Mouse (Mus musculus): ENCODE measurements around the gene Cacna2d2. TPM values are rescaled to one million over a fixed set of nuclear protein-coding genes. Genes with fewer than 3 reads are reported as not detected.

Cacna2d2 gene
- polyA plus RNA-seq, 1 experiment from 2014 or later: 4.2 TPM

- H3K27ac ChIP-seq (ENCODE audit: low read depth, low read length): no peak overlapping the region
Measured at GRCm38 (mm10) chr9:107521190-107521589, 121.8 kb downstream of the Cacna2d2 start.

GRCm38 (mm10) chr9:107521711-107522399 is 122.4 kb downstream of the Cacna2d2 start:
- WGBS: 25% methylated on average over 25 of the region's 25 CpGs
- H3K27me3 ChIP-seq (ENCODE audit: control insufficient read depth, insufficient read depth, low read length): peaks cover 12% of the 10 kb centered on the region
- peak overlapping the region; percentile 12; the same call in 1 of the 2 replicates for H3K9ac ChIP-seq (ENCODE audit: low read depth, low read length)
- no peaks in the 10 kb centered on the region for H3K9me3 ChIP-seq (ENCODE audit: control insufficient read depth, low read length)
- DNase-seq (ENCODE audit: low spot score) (no peak), ATAC-seq (ENCODE audit: low FRiP score) (peak; percentile 52; the same call in 1 of the 2 replicates)
- peak overlapping the region; percentile 7; the same call in 1 of the 2 replicates for H3K4me2 ChIP-seq (replicated peaks; ENCODE audit: low read depth, low read length)
- no peak overlapping the region for H3K4me3 ChIP-seq (ENCODE audit: low read depth, low read length)
- H3K27ac ChIP-seq (ENCODE audit: low read depth, low read length): no peak overlapping the region
- H3K36me3 ChIP-seq (ENCODE audit: control insufficient read depth, insufficient read depth, low read length): no peaks in the 10 kb centered on the region
- H3K4me1 ChIP-seq (replicated peaks; ENCODE audit: control insufficient read depth, insufficient read depth, low read length): peaks cover 8% of the 10 kb centered on the region

More at GRCm38 (mm10) chr9:107521190-107521589, 121.8 kb downstream of the Cacna2d2 start:
- ATAC-seq (ENCODE audit: low FRiP score): no peak
- no peak overlapping the region for H3K4me3 ChIP-seq (ENCODE audit: low read depth, low read length)
- H3K9me3 ChIP-seq (ENCODE audit: control insufficient read depth, low read length): no peaks in the 10 kb centered on the region
- peaks cover 7% of the 10 kb centered on the region; the same call in 1 of the 2 replicates for H3K27me3 ChIP-seq (ENCODE audit: control insufficient read depth, insufficient read depth, low read length)
- H3K9ac ChIP-seq (ENCODE audit: low read depth, low read length): no peak overlapping the region
- no peak overlapping the region for H3K4me2 ChIP-seq (replicated peaks; ENCODE audit: low read depth, low read length)
- WGBS: 65% methylated on average over 5 of the region's 5 CpGs
- DNase-seq (ENCODE audit: low spot score): no peak
- peaks cover 8% of the 10 kb centered on the region for H3K4me1 ChIP-seq (replicated peaks; ENCODE audit: control insufficient read depth, insufficient read depth, low read length)
- no peaks in the 10 kb centered on the region for H3K36me3 ChIP-seq (ENCODE audit: control insufficient read depth, insufficient read depth, low read length)

GRCm38 (mm10) chr9:107522400-107522711 is 122.9 kb downstream of the Cacna2d2 start:
- peaks cover 8% of the 10 kb centered on the region for H3K4me1 ChIP-seq (replicated peaks; ENCODE audit: control insufficient read depth, insufficient read depth, low read length)
- H3K27ac ChIP-seq (ENCODE audit: low read depth, low read length): no peak overlapping the region
- H3K9me3 ChIP-seq (ENCODE audit: control insufficient read depth, low read length): no peaks in the 10 kb centered on the region
- H3K36me3 ChIP-seq (ENCODE audit: control insufficient read depth, insufficient read depth, low read length): no peaks in the 10 kb centered on the region
- peaks cover 14% of the 10 kb centered on the region for H3K27me3 ChIP-seq (ENCODE audit: control insufficient read depth, insufficient read depth, low read length)
- no peak overlapping the region for H3K4me3 ChIP-seq (ENCODE audit: low read depth, low read length)
- peak overlapping the region; percentile 12; the same call in 1 of the 2 replicates for H3K9ac ChIP-seq (ENCODE audit: low read depth, low read length)
- peak overlapping the region; percentile 7 for H3K4me2 ChIP-seq (replicated peaks; ENCODE audit: low read depth, low read length)
- DNase-seq (ENCODE audit: low spot score): no peak
- peak; percentile 28; the same call in 1 of the 2 replicates for ATAC-seq (ENCODE audit: low FRiP score)
- 38% methylated on average over 2 of the region's 2 CpGs for WGBS

- DNase-seq (ENCODE audit: low spot score): peak; percentile 78
- ATAC-seq (ENCODE audit: low FRiP score): peak; percentile 73
- 5% methylated on average over 44 of the region's 44 CpGs for WGBS
Measured at GRCm38 (mm10) chr9:107526198-107527026, 127.0 kb downstream of the Cacna2d2 start.

GRCm38 (mm10) chr9:107533791-107534407 is 134.5 kb downstream of the Cacna2d2 start, which contains the start of gene Tmem115:
TSS of gene Tmem115 (plus strand) at chr9:107533945.
- H3K9me3 ChIP-seq (ENCODE audit: control insufficient read depth, low read length): no peaks in the 10 kb centered on the region
- peak within 1 kb of the TSS; percentile 66 for H3K4me3 ChIP-seq (ENCODE audit: low read depth, low read length)
- peak; percentile 94 for DNase-seq (ENCODE audit: low spot score)
- under 1% methylated on average over 46 of the region's 48 CpGs for WGBS
- H3K4me2 ChIP-seq (replicated peaks; ENCODE audit: low read depth, low read length): peak within 1 kb of the TSS; percentile 100
- no peaks in the 10 kb centered on the region for H3K27me3 ChIP-seq (ENCODE audit: control insufficient read depth, insufficient read depth, low read length)
- peaks cover 6% of the 10 kb centered on the region; the same call in 1 of the 2 replicates for H3K36me3 ChIP-seq (ENCODE audit: control insufficient read depth, insufficient read depth, low read length)
- peaks cover 12% of the 10 kb centered on the region for H3K4me1 ChIP-seq (replicated peaks; ENCODE audit: control insufficient read depth, insufficient read depth, low read length)
- H3K27ac ChIP-seq (ENCODE audit: low read depth, low read length): 0 out of 2 replicates have a peak within 1 kb of the TSS, but pooled peaks have one; percentile 31
- ATAC-seq (ENCODE audit: low FRiP score): peak; percentile 98
- H3K9ac ChIP-seq (ENCODE audit: low read depth, low read length): peak within 1 kb of the TSS; percentile 85

More at GRCm38 (mm10) chr9:107526198-107527026, 127.0 kb downstream of the Cacna2d2 start:
- Histone ChIP-seq H3K9me3 (ENCODE audit: control insufficient read depth, low read length) (no peaks in the 10 kb centered on the region), H3K9ac (ENCODE audit: low read depth, low read length) (no peak overlapping the region), H3K27me3 (ENCODE audit: control insufficient read depth, insufficient read depth, low read length) (peaks cover 19% of the 10 kb centered on the region), H3K4me3 (ENCODE audit: low read depth, low read length) (peak overlapping the region; percentile 23), H3K4me1 (replicated peaks; ENCODE audit: control insufficient read depth, insufficient read depth, low read length) (peaks cover 5% of the 10 kb centered on the region), H3K36me3 (ENCODE audit: control insufficient read depth, insufficient read depth, low read length) (no peaks in the 10 kb centered on the region), H3K4me2 (replicated peaks; ENCODE audit: low read depth, low read length) (peak overlapping the region; percentile 34), H3K27ac (ENCODE audit: low read depth, low read length) (no peak overlapping the region)

- Histone ChIP-seq H3K27ac (ENCODE audit: low read depth, low read length) (no peak overlapping the region), H3K9ac (ENCODE audit: low read depth, low read length) (peak overlapping the region; percentile 85), H3K4me3 (ENCODE audit: low read depth, low read length) (peak overlapping the region; percentile 66), H3K4me1 (replicated peaks; ENCODE audit: control insufficient read depth, insufficient read depth, low read length) (peaks cover 12% of the 10 kb centered on the region), H3K36me3 (ENCODE audit: control insufficient read depth, insufficient read depth, low read length) (peaks cover 6% of the 10 kb centered on the region; the same call in 1 of the 2 replicates), H3K4me2 (replicated peaks; ENCODE audit: low read depth, low read length) (peak overlapping the region; percentile 100), H3K27me3 (ENCODE audit: control insufficient read depth, insufficient read depth, low read length) (no peaks in the 10 kb centered on the region), H3K9me3 (ENCODE audit: control insufficient read depth, low read length) (no peaks in the 10 kb centered on the region)
- DNase-seq (ENCODE audit: low spot score): no peak
- WGBS: under 1% methylated on average over 39 of the region's 40 CpGs
- ATAC-seq (ENCODE audit: low FRiP score): peak; percentile 37; the same call in 1 of the 2 replicates
Measured at GRCm38 (mm10) chr9:107534408-107535202, 135.2 kb downstream of the Cacna2d2 start.

- H3K9me3 ChIP-seq (ENCODE audit: control insufficient read depth, low read length): no peaks in the 10 kb centered on the region
- H3K36me3 ChIP-seq (ENCODE audit: control insufficient read depth, insufficient read depth, low read length): peaks cover 9% of the 10 kb centered on the region; the same call in 1 of the 2 replicates
- H3K27me3 ChIP-seq (ENCODE audit: control insufficient read depth, insufficient read depth, low read length): no peaks in the 10 kb centered on the region
- no peak overlapping the region for H3K4me3 ChIP-seq (ENCODE audit: low read depth, low read length)
- DNase-seq (ENCODE audit: low spot score) (no peak), ATAC-seq (ENCODE audit: low FRiP score) (no peak)
- H3K4me2 ChIP-seq (replicated peaks; ENCODE audit: low read depth, low read length): no peak overlapping the region
- peaks cover 18% of the 10 kb centered on the region for H3K4me1 ChIP-seq (replicated peaks; ENCODE audit: control insufficient read depth, insufficient read depth, low read length)
- H3K9ac ChIP-seq (ENCODE audit: low read depth, low read length): no peak overlapping the region
- WGBS: 94% methylated on average over 7 of the region's 7 CpGs
- no peak overlapping the region for H3K27ac ChIP-seq (ENCODE audit: low read depth, low read length)
Measured at GRCm38 (mm10) chr9:107538231-107538630, 138.8 kb downstream of the Cacna2d2 start.

GRCm38 (mm10) chr9:107538711-107539110 is 139.3 kb downstream of the Cacna2d2 start:
- ATAC-seq (ENCODE audit: low FRiP score) (no peak), DNase-seq (ENCODE audit: low spot score) (no peak)
- H3K9me3 ChIP-seq (ENCODE audit: control insufficient read depth, low read length): no peaks in the 10 kb centered on the region

More at GRCm38 (mm10) chr9:107538711-107539110, 139.3 kb downstream of the Cacna2d2 start:
- Histone ChIP-seq H3K36me3 (ENCODE audit: control insufficient read depth, insufficient read depth, low read length) (peaks cover 9% of the 10 kb centered on the region; the same call in 1 of the 2 replicates), H3K4me1 (replicated peaks; ENCODE audit: control insufficient read depth, insufficient read depth, low read length) (peaks cover 18% of the 10 kb centered on the region), H3K27ac (ENCODE audit: low read depth, low read length) (no peak overlapping the region), H3K9ac (ENCODE audit: low read depth, low read length) (no peak overlapping the region), H3K27me3 (ENCODE audit: control insufficient read depth, insufficient read depth, low read length) (no peaks in the 10 kb centered on the region), H3K4me2 (replicated peaks; ENCODE audit: low read depth, low read length) (no peak overlapping the region), H3K4me3 (ENCODE audit: low read depth, low read length) (no peak overlapping the region)
- WGBS: 94% methylated on average over 3 of the region's 3 CpGs

Data from hindbrain, embryonic 11.5 days (tissue).